In the genomic region with DNA sequence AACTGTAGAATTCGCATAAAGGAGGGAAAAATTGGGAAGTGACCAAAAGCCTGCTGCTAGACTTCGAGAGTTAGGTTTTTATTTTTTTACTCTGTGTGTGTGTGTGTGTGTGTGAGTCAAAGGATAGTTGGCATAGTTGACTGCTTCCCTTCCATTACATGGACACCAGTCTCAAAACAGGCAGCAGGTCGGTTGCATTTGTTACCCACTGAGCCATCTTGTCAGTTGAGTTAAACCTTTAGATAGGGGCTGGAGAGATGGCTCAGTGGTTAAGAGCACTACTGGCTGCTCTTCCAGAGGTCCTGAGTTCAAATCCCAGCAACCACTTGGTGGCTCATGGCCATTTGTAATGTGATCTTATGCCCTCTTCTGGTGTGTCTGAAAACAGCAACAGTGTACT, we compare ENCODE assay signal across 8 mouse cellular contexts. TPM values are rescaled to one million over a fixed set of nuclear protein-coding genes. Genes with fewer than 3 reads are reported as not detected.
DNase-seq lines count a peak whose midpoint lies in the region; ATAC-seq and TF ChIP-seq lines count a peak whose summit lies in the region.

No protein-coding gene starts in this region.

- no peak for TF ChIP-seq POLR2A in kidney, adult 2 months (IDR thresholded peaks at IDR 0.05; ENCODE audit: low read depth, low read length)

- in situ Hi-C loops in Patski (cut with MboI; ENCODE audit: low pct_unique_long_range_greater_than_20kb) = no loop called here

- H3K9ac ChIP-seq in hindbrain, embryonic 12.5 days = peak overlapping the region; percentile 70
- H3K9ac ChIP-seq in midbrain, embryonic 12.5 days (replicated peaks) = peak overlapping the region; percentile 81

- no peak for ATAC-seq in Patski
- ATAC-seq in hindbrain, embryonic 12.5 days (ENCODE audit: low FRiP score) = no peak
- no peak for ATAC-seq in midbrain, embryonic 12.5 days (ENCODE audit: low FRiP score, low read depth)

- WGBS in kidney, adult 2 months = 28% methylated on average over 3 of the region's 3 CpGs
- 80% methylated on average over 3 of the region's 3 CpGs for WGBS in hindbrain, embryonic 12.5 days
- WGBS in midbrain, embryonic 12.5 days = 79% methylated on average over 3 of the region's 3 CpGs

- peak overlapping the region; percentile 73 for H3K4me2 ChIP-seq in hindbrain, embryonic 12.5 days (replicated peaks)
- H3K4me2 ChIP-seq in midbrain, embryonic 12.5 days (replicated peaks) = peak overlapping the region; percentile 74

- peak overlapping the region; percentile 1; the same call in 1 of the 2 replicates for H3K4me3 ChIP-seq in kidney, adult 2 months (ENCODE audit: insufficient read depth, low read depth, low read length)
- peak overlapping the region; percentile 58 for H3K4me3 ChIP-seq in hindbrain, embryonic 12.5 days
- H3K4me3 ChIP-seq in midbrain, embryonic 12.5 days = peak overlapping the region; percentile 73

- no peak for DNase-seq in kidney, adult 2 months
- DNase-seq in kidney, adult 18-20 months = no peak
- no peak for DNase-seq in Patski (ENCODE audit: low read depth, low spot score)
- no peak for DNase-seq in left cerebral cortex, postnatal 14 days (ENCODE audit: low spot score in 2 of 2)
- DNase-seq in layer of hippocampus, postnatal 36 days = no peak
- DNase-seq in right cerebral cortex, adult 2 months (ENCODE audit: low spot score in 2 of 2) = no peak

- no peak for TF ChIP-seq CTCF in kidney, adult 2 months (conservative IDR thresholded peaks at IDR 0.05; ENCODE audit: insufficient read depth, insufficient read length, low read depth, low read length)
- TF ChIP-seq CTCF in Patski (IDR thresholded peaks at IDR 0.05) = peak; percentile 58

- H3K4me1 ChIP-seq in kidney, adult 2 months (ENCODE audit: control insufficient read depth, insufficient read depth, low read length) = peaks cover 10% of the 10 kb centered on the region; the same call in 1 of the 2 replicates
- peaks cover 12% of the 10 kb centered on the region for H3K4me1 ChIP-seq in hindbrain, embryonic 12.5 days
- peaks cover 17% of the 10 kb centered on the region for H3K4me1 ChIP-seq in midbrain, embryonic 12.5 days

- CTCF ChIA-PET in Patski (lab: Charles Lee) = interaction anchor here (0.8 to 1.8 kb wide), 5 partner anchors 13 to 28 kb away, joined by 3 to 6 read pairs (median 4); no protein-coding TSS in a partner anchor

- peak overlapping the region; percentile 81; the same call in 1 of the 2 replicates for H3K27ac ChIP-seq in kidney, adult 2 months (ENCODE audit: insufficient read depth, low read depth, low read length)
- peak overlapping the region; percentile 90; the same call in 1 of the 2 replicates for H3K27ac ChIP-seq in hindbrain, embryonic 12.5 days
- peak overlapping the region; percentile 93; the same call in 1 of the 2 replicates for H3K27ac ChIP-seq in midbrain, embryonic 12.5 days (replicated peaks)

- H3K27me3 ChIP-seq in kidney, adult 2 months (replicated peaks; ENCODE audit: control insufficient read depth, insufficient read depth, low read length) = no peaks in the 10 kb centered on the region
- no peaks in the 10 kb centered on the region for H3K27me3 ChIP-seq in Patski
- H3K27me3 ChIP-seq in hindbrain, embryonic 12.5 days = no peaks in the 10 kb centered on the region
- no peaks in the 10 kb centered on the region for H3K27me3 ChIP-seq in midbrain, embryonic 12.5 days

- intact Hi-C loops in left cerebral cortex, postnatal 14 days (cut with DNase I) = loop anchor here (10.0 kb wide), 2 partner anchors 233 to 333 kb away; partner anchors contain the start of genes Mepce and Zcwpw1

- H3K36me3 ChIP-seq in kidney, adult 2 months (ENCODE audit: control insufficient read depth, insufficient read depth, low read length) = no peaks in the 10 kb centered on the region
- peaks cover 27% of the 10 kb centered on the region for H3K36me3 ChIP-seq in hindbrain, embryonic 12.5 days
- H3K36me3 ChIP-seq in midbrain, embryonic 12.5 days = peaks cover 21% of the 10 kb centered on the region

- no peaks in the 10 kb centered on the region for H3K9me3 ChIP-seq in hindbrain, embryonic 12.5 days (replicated peaks)
- H3K9me3 ChIP-seq in midbrain, embryonic 12.5 days = no peaks in the 10 kb centered on the region

- POLR2A ChIA-PET in Patski (lab: Charles Lee) = interaction anchor here (0.7 to 1.0 kb wide), 3 partner anchors 10 to 1226 kb away, joined by 3 to 5 read pairs (median 5); no protein-coding TSS in a partner anchor

RNA-seq across cellular contexts. Expression of gene Zscan21, which starts 1.3 kb away (rescaled TPM):
- 9.8 and 10.9 TPM in 2 replicates for polyA plus RNA-seq in kidney, adult 2 months (2012; rRNA removed)
- 60.4 TPM for polyA plus RNA-seq in Patski (2021)
- 93.8 and 95.8 TPM in 2 replicates for polyA plus RNA-seq in hindbrain, embryonic 12.5 days (2016; fragmentation: Nextera tagmentation; extraction: Ambion mirVana)
- polyA plus RNA-seq in midbrain, embryonic 12.5 days (2016; fragmentation: Nextera tagmentation; extraction: Ambion mirVana) = 109 TPM in 2 replicates
- total RNA-seq in left cerebral cortex, postnatal 14 days (2021) = 10 to 100 TPM; 16.1 to 16.4 TPM
- total RNA-seq in layer of hippocampus, postnatal 36 days (2021) = 10 to 100 TPM; 14.5 to 15.2 TPM

RNA-seq across cellular contexts. Expression of gene Zkscan1, which starts 33.2 kb away (rescaled TPM):
- 8.3 and 10.2 TPM in 2 replicates for polyA plus RNA-seq in kidney, adult 2 months (2012; rRNA removed)
- 32.9 TPM for polyA plus RNA-seq in Patski (2021)
- 37.3 and 41.7 TPM in 2 replicates for polyA plus RNA-seq in hindbrain, embryonic 12.5 days (2016; fragmentation: Nextera tagmentation; extraction: Ambion mirVana)
- 39.6 and 43.0 TPM in 2 replicates for polyA plus RNA-seq in midbrain, embryonic 12.5 days (2016; fragmentation: Nextera tagmentation; extraction: Ambion mirVana)
- 10 to 100 TPM; 39.2 to 40.4 TPM for total RNA-seq in left cerebral cortex, postnatal 14 days (2021)
- total RNA-seq in layer of hippocampus, postnatal 36 days (2021) = 10 to 100 TPM; 41.5 to 41.9 TPM

RNA-seq across cellular contexts. Expression of gene Zfp113, which starts 37.5 kb away (rescaled TPM):
- polyA plus RNA-seq in kidney, adult 2 months (2012; rRNA removed) = 3.4 and 4.4 TPM in 2 replicates
- 11.5 TPM for polyA plus RNA-seq in Patski (2021)
- polyA plus RNA-seq in hindbrain, embryonic 12.5 days (2016; fragmentation: Nextera tagmentation; extraction: Ambion mirVana) = 34.2 and 35.9 TPM in 2 replicates
- polyA plus RNA-seq in midbrain, embryonic 12.5 days (2016; fragmentation: Nextera tagmentation; extraction: Ambion mirVana) = 46.3 and 47.0 TPM in 2 replicates
- total RNA-seq in left cerebral cortex, postnatal 14 days (2021) = 1 to 10 TPM; 8.9 to 9.2 TPM
- total RNA-seq in layer of hippocampus, postnatal 36 days (2021) = 10 to 100 TPM; 14.0 to 14.5 TPM

RNA-seq across cellular contexts. Expression of gene Cops6, which starts 42.8 kb away (rescaled TPM):
- 141 and 144 TPM in 2 replicates for polyA plus RNA-seq in kidney, adult 2 months (2012; rRNA removed)
- 274 TPM for polyA plus RNA-seq in Patski (2021)
- 270 and 286 TPM in 2 replicates for polyA plus RNA-seq in hindbrain, embryonic 12.5 days (2016; fragmentation: Nextera tagmentation; extraction: Ambion mirVana)
- polyA plus RNA-seq in midbrain, embryonic 12.5 days (2016; fragmentation: Nextera tagmentation; extraction: Ambion mirVana) = 280 and 295 TPM in 2 replicates
- 100 to 1,000 TPM; 137 to 142 TPM for total RNA-seq in left cerebral cortex, postnatal 14 days (2021)
- 100 to 1,000 TPM; 136 to 139 TPM for total RNA-seq in layer of hippocampus, postnatal 36 days (2021)

RNA-seq across cellular contexts. Expression of gene Ap4m1, which starts 53.8 kb away (rescaled TPM):
- 22.9 and 23.6 TPM in 2 replicates for polyA plus RNA-seq in kidney, adult 2 months (2012; rRNA removed)
- polyA plus RNA-seq in Patski (2021) = 39.7 TPM
- polyA plus RNA-seq in hindbrain, embryonic 12.5 days (2016; fragmentation: Nextera tagmentation; extraction: Ambion mirVana) = 25.7 and 28.6 TPM in 2 replicates
- polyA plus RNA-seq in midbrain, embryonic 12.5 days (2016; fragmentation: Nextera tagmentation; extraction: Ambion mirVana) = 27.9 and 28.2 TPM in 2 replicates
- 10 to 100 TPM; 21.6 to 24.8 TPM for total RNA-seq in left cerebral cortex, postnatal 14 days (2021)
- total RNA-seq in layer of hippocampus, postnatal 36 days (2021) = 10 to 100 TPM; 19.3 to 29.6 TPM

Comparison
In these comparisons a context has a peak if more than half of its experiments do, and no peak if none do; other contexts are left out.
1. H3K4me3 ChIP-seq: peak in every context shown above with its lines; median percentile 73 in midbrain, embryonic 12.5 days; 58 in hindbrain, embryonic 12.5 days; 1 in kidney, adult 2 months.